Mouse (Mus musculus): ENCODE data around the gene Dagla.

The Dagla gene

GRCm38 (mm10) chr19:10280771-10281540 is 23.7 kb downstream of the Dagla start:
- no peak for DNase-seq (ENCODE audit: low read depth, low spot score)

- DNase-seq (ENCODE audit: low read depth, low spot score), result no peak
Measured at GRCm38 (mm10) chr19:10279668-10280067, 25.0 kb downstream of the Dagla start.

GRCm38 (mm10) chr19:10278669-10279324 is 25.9 kb downstream of the Dagla start:
- DNase-seq (ENCODE audit: low read depth, low spot score), result peak; percentile 85

DNA sequence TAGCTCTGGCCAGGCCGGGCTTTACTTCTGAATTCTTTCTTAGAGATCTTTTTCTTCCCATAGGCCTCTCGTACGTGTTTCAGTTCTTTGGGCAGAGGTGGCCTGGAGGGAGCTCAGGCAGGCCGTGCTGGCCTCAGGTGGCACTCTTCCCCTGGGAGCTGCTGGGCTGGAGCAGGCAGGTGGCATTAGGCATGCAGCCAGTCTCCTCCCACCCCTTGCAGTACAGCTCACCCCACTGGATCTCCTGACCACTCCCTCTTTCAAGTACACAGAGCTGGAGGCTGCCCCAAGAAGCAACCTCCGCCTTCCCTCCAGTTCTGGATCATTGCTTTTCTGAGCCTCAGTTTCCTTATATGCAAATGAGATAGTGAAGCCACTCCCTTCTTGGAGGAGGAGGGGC is 26.9 kb downstream of the Dagla start:
- peak; percentile 87 for DNase-seq (ENCODE audit: low read depth, low spot score)

- DNase-seq (ENCODE audit: low read depth, low spot score), result peak; percentile 31
Measured at GRCm38 (mm10) chr19:10277331-10277730, 27.3 kb downstream of the Dagla start.

GRCm38 (mm10) chr19:10276483-10277144 is 28.1 kb downstream of the Dagla start:
- no peak for DNase-seq (ENCODE audit: low read depth, low spot score)

GRCm38 (mm10) chr19:10274056-10274455 is 30.6 kb downstream of the Dagla start:
- DNase-seq (ENCODE audit: low read depth, low spot score), result no peak

DNA sequence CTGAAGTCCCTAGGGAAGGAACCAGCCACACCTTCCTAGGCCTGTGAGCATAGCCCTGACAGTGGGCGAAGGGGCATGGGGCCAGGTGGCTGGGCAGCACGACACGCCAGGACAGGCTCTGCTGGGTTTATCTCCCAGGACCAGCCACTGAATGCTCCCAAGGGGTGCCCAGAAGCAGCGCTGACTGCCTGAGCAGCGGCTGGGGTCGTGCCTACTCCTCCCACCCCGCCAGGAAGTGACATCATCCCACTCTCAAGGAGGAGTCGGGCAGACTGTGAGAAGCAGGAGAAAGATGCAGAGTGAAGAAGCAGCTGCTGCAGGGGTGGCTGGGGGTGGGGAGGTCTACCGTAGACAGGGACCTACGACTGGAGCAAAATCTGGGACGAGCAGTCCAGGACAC is 31.9 kb downstream of the Dagla start:
- DNase-seq (ENCODE audit: low read depth, low spot score), result peak; percentile 53

DNA sequence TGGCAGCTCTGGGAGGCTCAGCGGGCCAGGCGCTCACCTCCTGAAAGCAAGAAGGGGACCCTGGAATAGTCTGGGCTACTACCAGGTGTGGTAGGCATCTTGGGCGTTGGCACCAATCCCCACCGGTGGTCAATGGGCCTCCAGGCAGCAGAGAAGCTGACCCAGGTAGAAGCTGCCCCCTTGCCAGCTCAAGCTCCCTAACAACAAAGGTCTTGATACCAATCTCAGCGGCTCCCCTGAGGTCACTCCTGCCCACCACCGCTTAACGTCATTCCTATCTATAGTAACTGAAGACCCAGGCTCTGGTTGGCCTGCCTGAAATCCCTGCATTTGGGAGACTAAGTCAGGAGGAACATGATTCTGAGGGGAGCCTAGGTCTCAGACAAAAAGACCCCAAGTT is 33.1 kb downstream of the Dagla start:
- no peak for DNase-seq (ENCODE audit: low read depth, low spot score)

DNA sequence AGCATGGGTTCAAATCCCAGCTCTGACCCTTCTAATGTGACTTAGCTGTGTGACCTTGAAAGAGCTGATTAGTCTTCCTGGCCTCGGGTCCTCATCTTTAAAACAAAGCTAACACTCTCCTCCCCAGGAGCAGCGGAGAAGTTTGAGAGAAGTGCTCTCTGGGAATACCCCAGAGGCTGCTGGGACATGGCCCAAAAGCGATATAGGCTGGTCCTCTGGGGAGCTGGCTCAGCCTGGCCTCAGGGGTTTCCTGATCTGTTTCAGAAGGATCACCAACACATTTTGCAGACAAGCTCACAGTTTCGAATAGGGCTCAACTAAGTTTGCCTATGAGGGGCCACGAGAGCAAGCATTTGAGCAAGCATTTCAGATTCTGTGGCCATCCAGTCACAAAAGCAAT is 34.3 kb downstream of the Dagla start:
- no peak for DNase-seq (ENCODE audit: low read depth, low spot score)

DNA sequence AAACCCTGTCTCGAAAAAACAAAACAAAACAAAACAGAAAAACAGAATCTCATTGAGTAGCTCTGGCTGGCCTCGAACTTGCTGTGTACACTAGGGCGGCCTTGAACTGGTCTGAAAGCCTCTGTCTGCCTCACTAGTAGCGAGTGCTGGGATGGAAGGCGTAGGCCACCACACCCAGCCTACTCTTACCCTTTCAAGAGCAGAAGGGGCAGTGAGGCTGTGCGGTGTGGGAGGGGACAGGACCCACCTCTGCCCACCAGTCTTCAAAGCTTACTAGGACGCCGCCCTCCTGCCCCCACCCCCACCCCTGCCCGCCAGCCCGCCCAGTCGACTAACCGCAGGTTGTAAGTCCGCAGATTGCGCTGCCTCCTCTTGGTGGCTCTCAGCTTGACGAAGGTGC is 35.8 kb downstream of the Dagla start:
- DNase-seq (ENCODE audit: low read depth, low spot score), result peak; percentile 82

GRCm38 (mm10) chr19:10267953-10268352 is 36.7 kb downstream of the Dagla start:
- peak; percentile 93 for DNase-seq (ENCODE audit: low read depth, low spot score)

GRCm38 (mm10) chr19:10267057-10267456 is 37.6 kb downstream of the Dagla start:
- peak; percentile 89 for DNase-seq (ENCODE audit: low read depth, low spot score)

DNA sequence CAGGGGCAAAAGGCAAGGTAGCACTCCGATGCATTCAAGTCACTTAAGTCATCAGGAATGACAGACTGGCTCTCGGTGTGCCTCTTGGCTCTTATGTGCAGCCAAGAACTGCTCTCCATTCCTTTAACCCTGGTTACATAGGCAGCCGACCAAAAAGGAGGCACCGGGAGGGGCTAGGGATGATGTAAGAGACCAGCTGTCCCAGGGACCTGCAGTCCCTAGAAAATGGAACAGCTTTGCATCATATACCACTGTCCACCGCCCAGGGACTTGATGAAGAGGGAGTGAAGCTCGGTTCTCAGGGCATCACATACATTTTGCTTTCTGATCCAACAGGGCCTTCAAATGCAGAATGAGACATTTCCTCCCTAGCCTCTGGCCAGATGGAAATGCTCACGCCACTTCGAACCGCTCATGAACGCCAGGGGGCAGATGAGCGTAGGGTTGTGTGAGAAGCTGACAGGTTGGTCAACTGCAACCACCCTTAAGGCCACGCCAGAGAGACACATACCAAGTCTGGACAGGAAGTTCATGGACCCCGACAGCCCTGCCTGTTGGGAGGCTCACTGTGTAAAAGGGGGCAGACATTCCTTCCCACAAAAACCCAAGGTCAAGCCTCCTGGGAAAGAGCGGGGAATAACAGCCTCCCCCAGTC is 38.4 kb downstream of the Dagla start:
- DNase-seq (ENCODE audit: low read depth, low spot score), result peak; percentile 88

GRCm38 (mm10) chr19:10261369-10261768 is 43.3 kb downstream of the Dagla start:
- DNase-seq (ENCODE audit: low read depth, low spot score), result no peak

DNA sequence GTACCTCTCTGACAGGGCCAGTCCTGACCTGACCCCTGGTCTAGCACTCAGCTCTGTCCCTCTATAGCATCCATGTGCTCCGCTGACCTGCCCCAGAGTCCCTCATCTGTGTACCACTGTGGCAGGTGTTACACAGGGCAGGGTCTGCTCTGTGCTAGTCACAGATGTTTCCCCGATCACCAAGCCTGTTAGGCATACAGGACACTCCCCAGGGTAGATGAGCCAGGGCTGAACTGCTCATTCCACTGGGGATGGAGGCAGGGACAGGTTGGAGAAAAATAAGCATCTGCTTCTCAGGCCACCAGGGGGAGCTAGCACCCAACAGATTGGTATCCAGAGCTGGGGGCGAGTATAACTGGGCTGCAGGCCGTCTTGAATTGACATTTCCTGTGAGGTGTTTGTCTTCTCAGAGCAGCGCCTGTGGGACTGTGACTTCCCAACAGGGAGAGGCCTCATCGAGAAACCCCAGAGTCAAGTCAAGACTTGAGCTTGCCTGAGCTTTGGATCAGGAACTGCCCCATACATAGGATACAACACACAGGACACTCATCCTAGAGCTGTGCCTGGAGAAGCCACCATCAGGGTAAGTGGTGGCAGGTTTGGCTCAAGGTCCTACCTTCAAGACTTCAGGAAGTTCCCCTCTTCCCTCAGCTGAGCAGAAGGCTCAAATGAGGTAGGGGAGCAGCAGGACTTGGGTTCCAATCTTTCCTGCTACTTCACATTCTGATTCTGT is 46.2 kb downstream of the Dagla start:
- peak; percentile 81 for DNase-seq (ENCODE audit: low read depth, low spot score)

DNA sequence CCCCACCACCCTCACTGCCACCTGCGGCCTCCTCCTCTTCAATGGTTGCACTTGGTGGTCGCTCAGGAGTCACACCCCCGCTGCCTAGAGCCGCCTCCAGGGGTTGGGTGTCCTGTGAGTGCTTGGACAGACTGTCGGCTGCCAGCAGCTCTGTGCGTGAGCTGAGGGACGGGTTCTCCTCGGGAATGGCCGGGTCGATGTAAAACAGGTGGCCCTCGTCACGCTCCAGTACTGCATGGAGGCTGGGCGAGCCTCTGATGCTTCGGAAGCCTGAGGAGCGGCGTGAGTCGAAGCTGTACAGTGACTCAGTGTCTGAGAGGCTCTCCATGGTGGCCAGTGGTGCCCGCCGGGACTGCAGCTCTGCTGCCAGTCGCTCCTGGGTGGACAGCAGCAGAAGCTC is 56.5 kb downstream of the Dagla start:
- DNase-seq (ENCODE audit: low read depth, low spot score), result no peak

DNA sequence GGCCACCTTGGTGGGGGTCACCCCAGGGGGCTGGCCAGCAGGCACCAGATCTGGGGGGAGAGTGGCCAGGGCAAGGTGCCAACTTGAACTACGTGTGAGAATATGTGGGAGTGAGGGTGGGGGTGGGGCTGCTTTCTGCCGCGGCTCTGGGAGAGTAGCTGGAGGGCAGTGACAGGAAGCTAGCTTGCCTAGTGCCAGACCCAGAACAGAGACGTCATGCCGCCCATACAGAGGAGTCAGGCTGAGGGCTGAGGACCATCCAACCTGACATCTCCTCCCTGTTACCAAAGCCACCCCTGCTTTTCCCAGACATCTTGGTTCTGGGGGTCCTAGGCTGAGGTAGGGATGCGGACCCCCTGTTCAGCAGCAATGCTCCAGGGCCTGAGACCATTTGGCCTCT is 57.5 kb downstream of the Dagla start:
- DNase-seq (ENCODE audit: low read depth, low spot score), result no peak

GRCm38 (mm10) chr19:10244183-10244582 is 60.5 kb downstream of the Dagla start:
- DNase-seq (ENCODE audit: low read depth, low spot score), result peak; percentile 79

GRCm38 (mm10) chr19:10242916-10243315 is 61.8 kb downstream of the Dagla start:
- DNase-seq (ENCODE audit: low read depth, low spot score), result no peak

GRCm38 (mm10) chr19:10240654-10241305 is 63.9 kb downstream of the Dagla start, which contains the start of gene Myrf:
Gene Myrf, minus strand, starts transcription at chr19:10240748.
- peak; percentile 80 for DNase-seq (ENCODE audit: low read depth, low spot score)
